Mouse (Mus musculus): ENCODE results near the gene Pacrg. TPM values are rescaled to one million over a fixed set of nuclear protein-coding genes. Genes with fewer than 3 reads are reported as not detected.

Pacrg gene
- total RNA-seq, 4 experiments from 2014 or later = 1.4 to 3.1 (median 1.9) TPM

- DNase-seq (ENCODE audit: low spot score) = no peak
Measured at GRCm38 (mm10) chr17:10407031-10407722, 432.9 kb downstream of the Pacrg start.

DNA sequence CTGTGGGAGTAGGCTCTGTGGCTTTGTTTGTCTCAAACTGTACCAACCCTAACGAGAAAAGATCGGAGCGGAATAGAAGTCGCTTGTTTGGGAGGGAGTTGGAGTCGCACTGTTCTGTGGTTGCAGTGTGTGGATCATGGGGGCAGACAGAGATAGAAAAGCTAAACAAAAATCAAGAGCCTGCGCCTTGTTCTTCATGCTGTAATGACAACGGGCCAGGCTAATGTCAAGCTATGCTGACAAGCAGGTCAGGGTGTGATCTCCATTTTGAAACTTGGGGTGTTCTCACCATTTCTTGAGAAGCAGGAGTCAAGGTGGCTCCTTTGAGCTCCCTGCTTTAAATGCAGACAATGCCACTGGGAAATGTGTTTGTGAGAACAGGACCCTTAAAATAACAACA is 433.8 kb downstream of the Pacrg start:
- DNase-seq (ENCODE audit: low spot score) = no peak

DNA sequence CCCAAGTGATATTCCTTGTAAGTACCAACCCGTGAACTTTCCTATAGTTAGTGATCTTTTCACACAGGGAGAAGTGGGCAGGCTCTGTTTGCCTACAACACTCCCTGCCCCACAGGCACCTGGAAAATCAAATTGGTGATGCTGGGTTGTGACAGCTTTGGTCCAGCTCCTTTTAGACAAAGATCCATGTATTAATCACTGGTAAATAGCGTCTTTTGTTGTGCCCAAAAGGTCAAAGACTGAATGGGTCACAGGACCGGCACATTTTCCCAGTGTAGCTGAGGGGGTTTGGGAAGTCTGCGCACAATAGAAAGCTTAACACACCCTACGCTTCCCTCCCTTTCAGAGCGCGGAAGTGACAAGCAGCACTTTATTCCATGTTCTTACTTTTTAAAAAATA is 434.2 kb downstream of the Pacrg start:
- no peak for DNase-seq (ENCODE audit: low spot score)

DNA sequence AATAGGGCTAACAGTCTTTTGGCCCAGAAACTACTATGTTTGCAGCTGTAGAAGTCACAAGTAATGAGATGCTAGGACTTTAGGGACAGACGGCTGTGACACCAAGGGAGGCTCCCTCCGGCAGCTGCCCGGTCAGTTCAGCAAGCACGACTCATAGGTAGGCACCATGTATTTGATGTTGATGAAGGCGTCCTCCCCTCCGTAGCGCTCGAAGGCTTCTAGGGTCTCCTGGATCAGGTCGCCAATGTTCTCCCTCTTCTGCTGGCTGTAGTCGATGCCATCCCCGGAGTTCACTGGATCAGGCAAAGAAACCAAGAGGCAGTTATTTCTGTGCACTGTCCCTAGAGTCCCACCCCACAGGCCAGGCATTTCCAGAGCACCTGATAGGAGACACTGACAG is 436.9 kb downstream of the Pacrg start:
- no peak for DNase-seq (ENCODE audit: low spot score)

GRCm38 (mm10) chr17:10402064-10402640 is 438.0 kb downstream of the Pacrg start:
- DNase-seq (ENCODE audit: low spot score) = no peak

GRCm38 (mm10) chr17:10401529-10401928 is 438.6 kb downstream of the Pacrg start:
- DNase-seq (ENCODE audit: low spot score) = no peak

DNA sequence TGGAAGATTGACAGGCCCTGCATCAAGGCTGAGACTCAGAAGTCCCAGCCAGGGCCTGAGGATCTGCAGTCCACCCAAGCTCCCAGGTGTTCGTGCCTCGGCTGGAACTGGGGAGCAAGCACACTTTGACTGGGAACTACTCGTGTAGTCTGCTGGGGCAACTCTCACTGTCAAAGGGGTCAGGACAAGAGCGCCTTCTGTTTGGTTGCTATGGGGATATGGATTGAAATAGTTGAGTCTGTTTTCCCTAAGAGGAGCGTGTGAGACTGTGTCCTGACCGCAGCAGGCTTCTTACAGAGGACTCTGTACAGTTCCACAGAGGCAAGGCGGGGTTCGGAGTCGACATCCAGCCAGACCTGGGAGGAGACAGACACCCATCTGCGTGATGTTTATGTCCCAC is 440.4 kb downstream of the Pacrg start:
- DNase-seq (ENCODE audit: low spot score) = no peak

DNA sequence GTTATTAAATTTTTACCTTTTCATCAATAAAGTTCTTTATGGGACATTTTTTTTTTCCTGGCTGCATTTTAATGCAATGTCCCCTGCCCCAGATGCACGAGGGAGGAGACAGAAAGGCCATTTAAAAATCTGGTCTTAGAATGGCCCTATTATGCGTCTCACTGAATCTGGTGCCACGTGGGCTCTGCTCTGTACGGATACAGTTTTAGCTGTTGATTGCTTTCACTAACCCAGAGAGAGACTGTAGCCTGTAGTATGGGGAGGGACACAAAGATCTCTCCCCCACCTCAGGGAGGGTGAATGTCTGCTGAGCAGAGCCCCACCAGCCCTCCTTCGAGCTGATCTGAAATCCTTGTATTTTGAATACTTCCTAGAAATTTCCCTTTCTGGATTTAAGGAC is 441.2 kb downstream of the Pacrg start:
- no peak for DNase-seq (ENCODE audit: low spot score)

DNA sequence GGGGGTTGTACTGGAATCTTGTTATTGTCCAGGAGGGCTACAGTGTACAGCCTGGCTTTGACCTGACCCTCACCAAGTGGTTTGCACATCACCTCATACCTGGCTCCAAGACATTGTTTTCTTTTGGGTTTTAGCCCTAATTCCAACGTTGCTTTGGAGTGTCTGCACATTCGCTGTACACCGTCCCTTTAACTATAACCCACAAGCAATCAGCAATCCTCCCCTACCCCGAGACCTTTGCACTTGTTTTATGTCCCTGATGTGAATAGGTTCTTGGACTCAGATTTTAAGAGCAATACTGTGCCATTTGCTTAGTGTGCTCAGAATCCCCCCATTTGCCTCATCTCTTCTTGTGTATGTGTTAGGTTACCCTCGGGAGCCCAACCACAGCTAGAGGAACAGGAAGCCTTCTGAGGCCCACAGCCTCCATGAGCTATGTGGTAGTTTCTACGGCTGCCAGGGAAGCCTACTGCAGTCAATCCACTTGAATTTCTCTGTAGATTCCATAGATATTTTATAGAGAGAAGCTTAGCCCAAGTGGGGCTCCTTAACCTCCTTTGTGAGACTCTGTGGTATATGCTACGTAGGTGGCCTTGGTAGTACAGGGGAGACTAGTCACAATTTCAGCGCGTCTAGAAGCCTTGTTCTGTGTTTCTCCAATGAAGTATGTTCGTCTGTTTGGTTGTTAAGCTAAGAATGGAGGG is 442.0 kb downstream of the Pacrg start:
- no peak for DNase-seq (ENCODE audit: low spot score)

DNA sequence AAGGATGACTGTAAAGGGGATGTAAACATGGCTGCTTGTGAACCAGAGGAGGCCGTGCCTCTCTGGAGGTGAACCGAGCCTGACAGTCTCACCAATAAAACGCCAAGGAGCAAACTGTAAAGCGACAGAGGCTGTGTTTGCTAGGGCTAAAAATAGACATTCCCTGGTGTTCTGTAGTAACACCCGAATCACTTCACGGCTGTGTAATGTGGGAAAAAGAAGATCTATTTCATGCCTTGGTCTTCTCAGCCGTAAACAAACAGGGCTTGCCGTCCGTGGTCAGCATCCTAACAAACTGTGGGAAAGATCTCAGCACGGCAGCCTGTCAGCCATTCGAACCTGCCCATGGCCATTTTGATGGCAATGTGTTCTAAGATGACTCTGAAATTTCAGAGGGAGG is 442.8 kb downstream of the Pacrg start:
- no peak for DNase-seq (ENCODE audit: low spot score)

GRCm38 (mm10) chr17:10396863-10397262 is 443.2 kb downstream of the Pacrg start:
- no peak for DNase-seq (ENCODE audit: low spot score)

GRCm38 (mm10) chr17:10394855-10395254 is 445.3 kb downstream of the Pacrg start:
- no peak for DNase-seq (ENCODE audit: low spot score)

GRCm38 (mm10) chr17:10393766-10394165 is 446.3 kb downstream of the Pacrg start:
- DNase-seq (ENCODE audit: low spot score) = no peak

DNA sequence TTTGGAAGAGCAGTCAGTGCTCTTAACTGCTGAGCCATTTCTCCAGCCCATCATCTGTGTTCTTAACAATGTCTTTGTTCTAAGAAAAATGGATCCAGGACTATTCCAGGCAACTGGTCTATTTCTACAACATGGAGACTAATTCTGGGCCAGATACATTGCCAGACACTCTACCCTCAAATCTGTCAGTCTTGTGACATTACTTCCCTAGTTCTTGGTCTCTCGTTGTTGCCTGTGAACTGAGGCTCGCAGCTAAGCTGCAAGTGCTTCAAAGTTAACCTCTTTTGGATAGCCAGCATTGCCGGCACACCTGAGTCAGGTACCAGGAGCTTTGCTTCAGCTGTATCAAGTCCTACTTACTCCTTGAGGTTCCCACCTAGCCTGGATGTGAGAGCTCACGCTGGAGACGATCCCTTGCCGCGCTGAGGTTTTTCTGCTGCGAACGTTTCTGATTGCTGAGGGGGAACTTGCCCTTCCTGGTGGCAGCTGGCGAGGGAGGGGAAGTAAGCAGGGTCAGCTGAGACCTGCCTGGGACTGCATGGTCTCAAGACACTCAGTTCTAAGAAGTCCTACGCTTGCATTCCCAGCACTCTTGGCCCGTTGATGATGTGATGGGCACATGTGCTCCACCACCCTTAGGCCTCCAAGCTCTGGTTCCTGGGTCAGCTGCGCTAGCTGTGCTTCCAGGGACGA is 447.6 kb downstream of the Pacrg start:
- no peak for DNase-seq (ENCODE audit: low spot score)

- peak; percentile 92 for DNase-seq (ENCODE audit: low spot score)
Measured at GRCm38 (mm10) chr17:10390232-10391172, 449.6 kb downstream of the Pacrg start.

- DNase-seq (ENCODE audit: low spot score) = peak; percentile 38
Measured at GRCm38 (mm10) chr17:10389740-10390139, 450.4 kb downstream of the Pacrg start.

GRCm38 (mm10) chr17:10386548-10386947 is 453.6 kb downstream of the Pacrg start:
- peak; percentile 42 for DNase-seq (ENCODE audit: low spot score)

DNA sequence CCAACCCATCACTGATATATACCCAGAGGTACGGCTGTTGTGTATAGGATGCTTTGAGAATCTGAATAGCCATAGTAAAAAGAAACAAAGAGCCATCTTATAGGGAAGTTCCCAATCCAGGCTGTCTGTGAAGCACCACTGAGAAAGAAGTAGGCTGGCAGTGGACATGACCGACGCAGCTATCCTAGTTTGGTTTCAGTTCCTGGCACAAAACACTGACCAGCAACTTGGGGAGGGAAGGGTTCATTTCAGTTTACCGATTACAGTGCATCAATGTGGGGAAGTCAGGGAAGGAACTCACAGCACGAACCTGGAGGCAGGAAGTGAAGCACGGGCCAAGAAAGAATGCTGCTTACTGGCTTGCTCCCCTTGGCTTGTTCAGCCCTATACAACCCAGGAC is 456.7 kb downstream of the Pacrg start:
- peak; percentile 34 for DNase-seq (ENCODE audit: low spot score)

DNA sequence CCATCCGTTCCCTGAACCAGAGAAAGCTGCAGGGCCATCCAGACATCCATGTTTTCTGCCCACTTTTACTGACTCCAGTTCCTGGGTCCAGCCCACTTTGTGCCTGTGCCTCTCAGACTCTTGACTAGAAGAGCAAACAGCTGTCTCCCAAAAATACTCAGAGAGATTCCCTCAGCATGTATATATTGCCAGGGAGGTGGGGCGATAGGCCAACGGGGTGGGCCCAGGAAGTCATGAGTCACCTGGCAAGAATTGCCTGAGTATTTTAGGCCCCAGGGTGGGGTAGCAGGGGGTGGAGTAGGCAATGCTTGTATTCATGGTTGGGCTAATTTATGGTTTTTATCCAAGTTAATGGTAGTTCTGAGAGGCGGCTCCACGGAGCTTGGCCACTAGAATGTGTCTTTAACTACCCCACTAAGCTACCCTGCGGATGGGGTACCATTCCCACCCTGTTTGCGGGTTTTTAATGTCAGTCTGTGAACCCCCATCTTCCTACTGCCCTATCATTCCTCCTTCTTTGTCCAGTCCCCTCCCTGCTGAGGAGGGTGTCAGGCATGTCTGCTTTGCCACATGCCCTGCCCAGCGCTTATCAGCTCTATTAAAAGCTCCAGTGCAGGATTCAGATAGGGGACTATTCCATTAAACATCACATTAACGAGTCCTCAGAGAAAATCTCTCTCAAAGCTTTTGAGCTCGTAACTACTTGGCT is 461.5 kb downstream of the Pacrg start:
- DNase-seq (ENCODE audit: low spot score) = peak; percentile 63

DNA sequence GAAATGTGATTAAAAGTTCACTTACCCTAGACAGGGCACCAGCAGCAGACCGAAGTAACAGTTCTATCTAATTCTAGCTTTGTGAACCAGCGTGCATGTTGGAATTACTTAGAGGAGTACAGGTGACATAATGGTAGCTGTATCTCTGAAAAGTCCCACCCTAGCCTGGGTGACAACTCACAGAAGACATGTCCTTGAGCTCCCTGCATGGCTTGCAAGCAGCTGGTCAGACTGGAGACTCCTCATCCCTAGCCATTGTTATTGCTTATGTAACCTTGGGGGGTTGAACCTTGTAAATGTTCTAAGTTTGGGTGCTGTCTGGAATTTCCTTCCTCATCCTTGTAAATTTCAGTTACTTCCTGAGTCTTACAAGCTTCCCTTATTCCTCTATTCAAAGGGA is 462.5 kb downstream of the Pacrg start:
- no peak for DNase-seq (ENCODE audit: low spot score)

DNA sequence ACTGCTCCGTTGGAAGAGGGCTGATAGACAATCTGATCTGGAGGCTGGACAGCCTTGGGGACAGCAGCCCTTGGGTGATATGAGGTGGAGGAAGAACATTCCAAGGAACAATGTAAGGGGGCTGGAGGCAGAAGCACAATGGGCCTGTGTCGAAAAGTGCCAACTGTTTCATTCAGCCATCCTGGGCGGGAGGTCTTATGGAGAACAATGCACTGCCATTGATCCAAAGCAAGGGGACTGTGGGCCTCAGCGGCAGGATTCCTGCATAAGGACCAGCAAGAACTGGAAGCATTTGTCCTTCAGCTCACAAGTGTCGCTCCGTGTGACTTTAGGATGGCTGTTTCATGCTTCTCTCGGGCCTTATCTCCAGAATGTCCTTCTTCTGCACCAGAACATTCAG is 465.8 kb downstream of the Pacrg start:
- no peak for DNase-seq (ENCODE audit: low spot score)
